In genomic region chr8:120017349-120017748, GRCm38 (mm10) we compare ENCODE assay signal across 22 mouse cellular contexts. TPM values are rescaled to one million over a fixed set of nuclear protein-coding genes. Genes with fewer than 3 reads are reported as not detected.
A peak's percentile ranks its signal among the peaks of the same experiment; 100 is the strongest.
DNase-seq lines count a peak whose midpoint lies in the region; ATAC-seq and TF ChIP-seq lines count a peak whose summit lies in the region.
"Had no signal": no experiment of that assay in that cellular context is flagged by ENCODE, and none has a peak within 500 bp of the region (broad histone marks: within the 10 kb centered on the region; RNA-seq: fewer than 3 reads in every experiment).

No protein-coding gene starts in this region.

- TF ChIP-seq CTCF in kidney, postnatal 0 days (IDR thresholded peaks at IDR 0.05; ENCODE audit: low read depth): no peak
- no peak for TF ChIP-seq CTCF in kidney, adult 2 months (conservative IDR thresholded peaks at IDR 0.05; ENCODE audit: insufficient read depth, insufficient read length, low read depth, low read length)

- H3K4me3 ChIP-seq in kidney, postnatal 0 days (replicated peaks; ENCODE audit: low read depth, low read length): no peak overlapping the region
- H3K4me3 ChIP-seq in kidney, adult 2 months (ENCODE audit: insufficient read depth, low read depth, low read length): no peak overlapping the region

- H3K9ac ChIP-seq in kidney, postnatal 0 days (ENCODE audit: low read depth, low read length): no peak overlapping the region

- H3K9me3 ChIP-seq in kidney, postnatal 0 days (replicated peaks; ENCODE audit: low read length): no peaks in the 10 kb centered on the region
- H3K9me3 ChIP-seq: G1E had no signal

- no peak overlapping the region for H3K27ac ChIP-seq in kidney, postnatal 0 days
- no peak overlapping the region for H3K27ac ChIP-seq in kidney, adult 2 months (ENCODE audit: insufficient read depth, low read depth, low read length)

- H3K36me3 ChIP-seq in kidney, postnatal 0 days (ENCODE audit: insufficient read depth, low read length): no peaks in the 10 kb centered on the region
- H3K36me3 ChIP-seq in kidney, adult 2 months (ENCODE audit: control insufficient read depth, insufficient read depth, low read length): no peaks in the 10 kb centered on the region
- H3K36me3 ChIP-seq: G1E had no signal

- H3K4me2 ChIP-seq in kidney, postnatal 0 days (ENCODE audit: low read length): no peak overlapping the region

- no peak for TF ChIP-seq POLR2A in kidney, adult 2 months (IDR thresholded peaks at IDR 0.05; ENCODE audit: low read depth, low read length)

- peak; percentile 25 for DNase-seq in kidney, postnatal 0 days (ENCODE audit: low spot score)
- DNase-seq in kidney, adult 2 months: no peak
- peak; percentile 67 for DNase-seq in testis, postnatal 10 days (ENCODE audit: low spot score)
- DNase-seq in testis, postnatal 14 days (ENCODE audit: low spot score): peak; percentile 43
- DNase-seq in adrenal gland, postnatal 4 days (ENCODE audit: low spot score in 2 of 2): no peak
- DNase-seq in ovary, postnatal 14 days (ENCODE audit: low spot score): no peak
- DNase-seq: adrenal gland, adult 2 months; adrenal gland, adult 8-10 months; adrenal gland, postnatal 10 days; adrenal gland, postnatal 14 days; adrenal gland, postnatal 25 days; adrenal gland, postnatal 36 days; B cell, adult 2 months; cerebellum, adult 11 months; cerebellum, adult 11-12 months; cerebellum, adult 18-20 months; cerebellum, adult 2 months had no signal

- peaks cover 13% of the 10 kb centered on the region; the same call in 1 of the 2 replicates for H3K4me1 ChIP-seq in kidney, postnatal 0 days (replicated peaks; ENCODE audit: insufficient read depth, low read length)
- H3K4me1 ChIP-seq in kidney, adult 2 months (ENCODE audit: control insufficient read depth, insufficient read depth, low read length): peaks cover 5% of the 10 kb centered on the region

- H3K27me3 ChIP-seq in kidney, postnatal 0 days (ENCODE audit: insufficient read depth, low read length): no peaks in the 10 kb centered on the region
- H3K27me3 ChIP-seq in kidney, adult 2 months (replicated peaks; ENCODE audit: control insufficient read depth, insufficient read depth, low read length): no peaks in the 10 kb centered on the region
- H3K27me3 ChIP-seq: Patski had no signal

- no peak for ATAC-seq in kidney, postnatal 0 days (replicated peaks; ENCODE audit: low FRiP score, low read depth)
- ATAC-seq: activated CD4-positive, CD25-positive, alpha-beta regulatory T cell, adult 4 months; CD4-positive, CD25-positive, alpha-beta regulatory T cell, adult 4 months; Patski had no signal

- WGBS in kidney, postnatal 0 days: 66% methylated on average over 13 of the region's 13 CpGs
- 79% methylated on average over 13 of the region's 13 CpGs for WGBS in kidney, adult 2 months

RNA-seq across cellular contexts. Expression of gene Crispld2, which starts 25.1 kb away (rescaled TPM):
- 12.2 and 12.7 TPM in 2 replicates for polyA plus RNA-seq in kidney, postnatal 0 days (2015; fragmentation: Nextera tagmentation; extraction: Ambion mirVana)
- polyA plus RNA-seq in kidney, adult 2 months (2012; rRNA removed): 16.7 and 19.7 TPM in 2 replicates
- 10 to 100 TPM in 1 of 2 experiments, 1 to 10 TPM in 1; 9.9 to 11.7 TPM for total RNA-seq in adrenal gland, postnatal 4 days (2021)
- total RNA-seq: CH12.LX had no signal
- polyA plus RNA-seq: activated CD4-positive, CD25-positive, alpha-beta regulatory T cell, adult 4 months had no signal

Comparison
In these comparisons a context has a peak if more than half of its experiments do, and no peak if none do; other contexts are left out.
1. DNase-seq: peak in kidney, postnatal 0 days (single experiment), testis, postnatal 10 days (single experiment) and testis, postnatal 14 days (single experiment); none in kidney, adult 2 months (single experiment), adrenal gland, postnatal 4 days (0 of 2) and ovary, postnatal 14 days (single experiment).